Mouse (Mus musculus): ENCODE data around the gene Smg8.

- TF ChIP-seq POLR2A (IDR thresholded peaks at IDR 0.05; ENCODE audit: borderline replicate concordance, control insufficient read depth, low read depth, low read length) (no peak), CTCF (IDR thresholded peaks at IDR 0.05; ENCODE audit: control insufficient read depth, insufficient read depth, low read length) (no peak)
These were observed 49.7 kb upstream of the Smg8 start for GRCm38 (mm10) chr11:87136233-87136632.
